Mouse (Mus musculus): ENCODE results near the gene Ctsq. TPM values are rescaled to one million over a fixed set of nuclear protein-coding genes. Genes with fewer than 3 reads are reported as not detected.

Gene Ctsq
- polyA plus RNA-seq, 1 experiment from 2014 or later: not detected

Other genes with a start within 250 kb of the Ctsq start
- gene Ctsll3, start 237.8 kb downstream of the Ctsq start, polyA plus RNA-seq (2015; fragmentation: Nextera tagmentation; extraction: Ambion mirVana): 0.82 and 0.90 TPM in 2 replicates
- gene 4930486L24Rik, start 176.2 kb downstream of the Ctsq start, polyA plus RNA-seq (2015; fragmentation: Nextera tagmentation; extraction: Ambion mirVana): 0.27 TPM in 1 of 2 replicates, not detected in the other
- 0.15 TPM in 1 of 2 replicates, not detected in the other for gene Gm49392, start 143.7 kb downstream of the Ctsq start, polyA plus RNA-seq (2015; fragmentation: Nextera tagmentation; extraction: Ambion mirVana)
- 2.0 and 3.0 TPM in 2 replicates for gene Ctla2b, start 143.2 kb downstream of the Ctsq start, polyA plus RNA-seq (2015; fragmentation: Nextera tagmentation; extraction: Ambion mirVana)
- not detected in 2 replicates for gene Tpbpb, start 135.8 kb downstream of the Ctsq start, polyA plus RNA-seq (2015; fragmentation: Nextera tagmentation; extraction: Ambion mirVana)
- 0.41 TPM in 1 of 2 replicates, not detected in the other for gene Gm49393, start 105.0 kb downstream of the Ctsq start, polyA plus RNA-seq (2015; fragmentation: Nextera tagmentation; extraction: Ambion mirVana)
- 2.4 and 3.1 TPM in 2 replicates for gene Gm49391, start 104.1 kb downstream of the Ctsq start, polyA plus RNA-seq (2015; fragmentation: Nextera tagmentation; extraction: Ambion mirVana)
- gene Ctla2a, start 104.0 kb downstream of the Ctsq start, polyA plus RNA-seq (2015; fragmentation: Nextera tagmentation; extraction: Ambion mirVana): 20.6 and 23.6 TPM in 2 replicates
- gene Tpbpa, start 98.6 kb downstream of the Ctsq start, polyA plus RNA-seq (2015; fragmentation: Nextera tagmentation; extraction: Ambion mirVana): not detected in 2 replicates
- gene Ctsj, start 34.7 kb downstream of the Ctsq start, polyA plus RNA-seq (2015; fragmentation: Nextera tagmentation; extraction: Ambion mirVana): not detected in 2 replicates
- gene Ctsr, start 123.6 kb upstream of the Ctsq start, polyA plus RNA-seq (2015; fragmentation: Nextera tagmentation; extraction: Ambion mirVana): not detected in 2 replicates
- gene Cts6, start 162.8 kb upstream of the Ctsq start, polyA plus RNA-seq (2015; fragmentation: Nextera tagmentation; extraction: Ambion mirVana): not detected in 2 replicates
- 0.05 TPM in 1 of 2 replicates, not detected in the other for gene Cts8, start 214.7 kb upstream of the Ctsq start, polyA plus RNA-seq (2015; fragmentation: Nextera tagmentation; extraction: Ambion mirVana)
- not detected in 2 replicates for gene Gm49398, start 248.2 kb upstream of the Ctsq start, polyA plus RNA-seq (2015; fragmentation: Nextera tagmentation; extraction: Ambion mirVana)